Mouse (Mus musculus): ENCODE data around the gene Ddo.

Gene Ddo

GRCm38 (mm10) chr10:40629656-40630311 is at the start of gene Ddo:
Gene Ddo, plus strand, starts transcription at chr10:40630011.
- peak; percentile 85 to 96 for DNase-seq

GRCm38 (mm10) chr10:40583584-40584255 is 46.1 kb upstream of the Ddo start:
- peak in 1 of 2 experiments; percentile 48 for DNase-seq

DNA sequence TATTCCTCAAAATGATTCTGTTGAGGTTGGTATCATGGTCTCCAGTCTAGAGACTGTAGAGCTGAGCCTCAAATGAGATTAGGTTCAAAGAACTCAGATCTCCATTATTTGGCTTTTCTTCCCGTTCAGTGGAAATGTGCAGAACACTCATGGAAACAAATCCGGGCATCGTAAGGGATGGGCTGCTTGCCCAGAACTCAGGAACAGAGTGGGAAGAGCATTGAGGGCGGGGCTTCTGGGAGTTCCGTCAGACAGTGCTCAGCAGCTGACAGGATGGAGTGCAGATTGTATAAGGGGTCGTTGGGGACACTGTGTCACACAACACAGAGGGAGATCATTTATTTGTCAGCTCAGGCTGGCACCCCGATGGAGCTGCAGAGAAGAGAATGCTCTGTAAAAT is 37.6 kb upstream of the Ddo start:
- DNase-seq = no peak

- DNase-seq = peak in 1 of 2 experiments; percentile 11
These were observed 32.6 kb upstream of the Ddo start for GRCm38 (mm10) chr10:40597177-40597576.

- peak in 1 of 2 experiments; percentile 20 for DNase-seq
These were observed 25.0 kb upstream of the Ddo start for GRCm38 (mm10) chr10:40604706-40605394.

DNA sequence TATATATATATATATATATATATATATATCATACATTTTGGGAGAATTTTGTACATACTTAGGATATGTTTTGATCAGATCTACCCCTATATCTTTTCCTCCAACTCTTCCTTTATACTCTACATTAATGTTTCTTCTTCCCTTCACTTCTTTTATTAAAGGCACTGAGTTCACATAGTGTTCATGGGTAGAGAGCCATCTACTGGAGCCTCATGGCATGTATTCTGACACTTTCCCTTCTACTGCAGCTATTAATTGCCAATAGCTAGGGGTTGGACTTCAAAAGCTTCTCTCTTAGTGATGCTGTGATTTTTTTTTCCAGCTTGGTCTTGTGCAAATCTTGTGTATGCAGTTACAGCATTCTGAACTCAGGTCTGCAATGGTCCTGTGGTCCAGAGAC is 11.8 kb upstream of the Ddo start:
- DNase-seq = peak in 1 of 2 experiments; percentile 39

GRCm38 (mm10) chr10:40619760-40620159 is 10.1 kb upstream of the Ddo start:
- no peak for DNase-seq

- DNase-seq = peak; percentile 81 to 91
These were observed 671 bp upstream of the Ddo start for GRCm38 (mm10) chr10:40629140-40629539.

DNA sequence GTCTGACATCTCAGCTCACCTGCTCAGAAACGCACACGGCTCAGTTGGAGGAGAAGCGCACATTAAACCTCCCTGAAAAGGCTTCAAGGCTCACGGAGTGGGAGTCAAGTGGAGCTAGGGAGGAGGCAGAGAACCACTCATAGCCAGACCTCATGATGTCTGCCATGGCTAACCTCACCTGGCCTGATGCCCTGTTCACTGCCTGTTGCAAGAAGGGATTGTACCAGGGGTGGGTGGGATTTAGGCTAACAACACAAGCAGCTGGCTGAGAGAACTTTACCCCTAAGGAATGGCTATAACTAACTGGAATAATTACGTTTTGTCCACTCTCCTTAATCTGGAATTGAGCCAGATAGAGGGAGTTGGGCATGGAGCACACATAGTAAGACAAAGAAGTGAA is 646 bp downstream of the Ddo start:
- DNase-seq = peak; percentile 85 to 88

DNA sequence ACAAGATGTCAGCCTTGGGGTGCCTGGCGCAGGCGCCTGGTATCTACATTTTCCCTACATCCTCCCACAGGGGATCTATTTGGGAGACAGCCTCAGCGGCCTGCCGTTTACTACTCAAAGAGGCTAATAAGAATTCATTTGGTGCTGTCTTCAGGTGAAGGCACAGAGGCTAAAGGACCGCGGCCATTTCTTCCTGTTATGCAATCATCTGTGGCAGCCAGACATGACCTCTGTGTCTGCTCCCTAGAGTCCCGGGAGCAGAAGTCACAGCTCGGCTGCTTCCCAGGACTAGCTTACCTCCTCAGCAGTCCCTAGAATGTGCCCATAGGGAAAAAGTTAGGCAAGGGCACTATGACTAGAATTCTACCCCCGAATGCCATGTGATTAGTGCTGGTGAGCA is 1.1 kb downstream of the Ddo start:
- DNase-seq = peak; percentile 78 to 82

DNA sequence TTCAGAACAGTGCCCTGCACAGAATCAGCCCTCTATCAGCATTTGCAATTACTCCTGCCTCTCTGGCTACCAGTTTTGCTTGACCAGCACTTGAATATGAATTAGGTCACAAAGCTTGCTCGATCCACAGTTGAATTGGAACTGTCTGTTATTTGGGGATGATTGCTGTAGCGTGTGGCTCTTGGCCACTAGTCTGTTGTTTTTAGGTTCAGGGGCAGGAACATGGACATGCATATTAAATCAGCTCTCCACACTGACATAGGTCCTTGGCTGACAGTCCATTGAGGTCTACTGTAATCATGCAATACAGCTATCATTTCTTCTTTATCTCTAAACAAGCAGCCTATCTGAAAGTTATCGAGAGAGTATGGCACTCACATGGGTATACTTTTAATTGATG is 2.3 kb downstream of the Ddo start:
- DNase-seq = no peak

GRCm38 (mm10) chr10:40637331-40637730 is 7.5 kb downstream of the Ddo start:
- no peak for DNase-seq

GRCm38 (mm10) chr10:40638276-40638675 is 8.5 kb downstream of the Ddo start:
- no peak for DNase-seq

- no peak for DNase-seq
These were observed 9.3 kb downstream of the Ddo start for GRCm38 (mm10) chr10:40638823-40639819.

- DNase-seq = no peak
These were observed 10.6 kb downstream of the Ddo start for GRCm38 (mm10) chr10:40640406-40640805.

- no peak for DNase-seq
These were observed 12.1 kb downstream of the Ddo start for GRCm38 (mm10) chr10:40641901-40642300.

- no peak for DNase-seq
These were observed 13.3 kb downstream of the Ddo start for GRCm38 (mm10) chr10:40643126-40643525.

DNA sequence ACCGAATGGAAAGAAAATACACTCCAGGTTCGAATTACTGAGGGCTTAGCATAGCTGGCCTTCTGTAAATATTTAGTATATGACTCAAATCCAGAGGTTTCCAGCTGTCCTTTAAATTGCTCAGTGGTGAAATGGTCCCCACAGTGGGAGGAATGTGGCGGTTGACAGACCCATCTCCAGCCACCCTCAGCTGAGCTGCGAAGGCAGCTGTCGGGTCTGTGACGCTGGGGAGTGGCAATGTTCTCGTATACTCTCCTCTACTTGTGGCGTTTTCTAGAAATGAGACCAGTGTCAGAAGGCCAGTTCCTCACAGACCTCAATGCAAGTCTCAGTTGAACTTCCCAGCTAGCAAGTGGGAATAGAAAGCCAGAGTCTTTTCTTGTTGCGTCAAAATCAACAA is 14.6 kb downstream of the Ddo start:
- DNase-seq = no peak

- DNase-seq = no peak
These were observed 15.5 kb downstream of the Ddo start for GRCm38 (mm10) chr10:40645346-40645745.

DNA sequence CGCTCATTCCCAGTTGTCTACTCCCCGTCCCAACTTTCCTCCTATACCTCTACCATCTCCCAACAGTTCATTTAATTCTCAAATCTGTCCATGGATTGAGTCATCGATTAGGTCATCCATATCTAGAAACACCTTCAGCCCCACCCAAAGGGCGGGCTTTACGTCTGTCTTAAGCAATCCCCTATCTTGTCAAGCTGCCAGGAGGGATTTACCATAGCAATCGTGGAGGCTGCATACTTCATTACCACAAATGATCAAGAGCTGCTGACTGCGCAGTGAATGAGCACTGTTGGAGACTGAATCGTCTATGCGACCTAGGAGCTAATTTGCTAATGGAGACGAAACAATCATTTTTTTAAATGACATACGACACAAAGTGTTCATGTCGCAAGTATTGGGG is 19.0 kb downstream of the Ddo start:
- no peak for DNase-seq

DNA sequence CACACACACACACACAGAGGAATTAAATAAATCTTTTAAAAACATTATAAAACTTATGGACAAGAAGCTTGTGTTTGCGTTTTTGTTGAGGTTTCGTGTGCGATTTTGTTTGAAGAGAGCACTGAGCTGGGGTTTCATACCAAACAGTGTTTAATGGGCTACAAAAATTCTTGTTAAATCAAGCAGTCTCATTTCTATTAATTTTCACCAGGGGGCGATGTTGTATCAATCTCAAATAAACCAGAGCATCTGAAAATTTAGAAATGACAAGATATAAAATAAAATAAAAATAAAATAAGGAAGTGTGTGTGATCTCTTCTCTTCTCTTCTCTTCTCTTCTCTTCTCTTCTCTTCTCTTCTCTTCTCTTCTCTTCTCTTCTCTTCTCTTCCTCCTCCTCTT is 19.8 kb downstream of the Ddo start:
- no peak for DNase-seq

DNA sequence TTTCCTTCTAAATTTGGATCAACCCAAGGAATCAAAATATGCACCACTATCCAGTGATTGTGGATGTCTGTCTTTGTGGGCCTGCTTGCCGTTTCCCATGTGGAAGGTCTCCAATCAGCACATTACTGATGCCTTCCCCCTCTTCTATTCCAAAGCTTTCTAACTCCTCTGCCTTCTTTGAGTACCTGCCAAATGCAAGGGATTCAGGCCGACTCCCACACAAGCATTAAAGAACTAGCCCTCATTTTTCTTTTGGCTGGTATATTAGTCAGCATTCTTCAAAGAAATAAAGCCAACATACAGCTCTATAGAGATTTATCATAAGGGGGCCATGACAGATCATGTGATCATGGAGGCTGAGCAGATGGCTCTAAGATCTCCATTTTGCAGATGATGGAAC is 21.9 kb downstream of the Ddo start:
- no peak for DNase-seq

- no peak for DNase-seq
These were observed 35.5 kb downstream of the Ddo start for GRCm38 (mm10) chr10:40665270-40665669.

All from kidney, adult 8-10 months (tissue).